Mouse (Mus musculus) olfactory bulb, adult 2 months (tissue): ENCODE data around the gene Iqcc.

Source experiments
- CTCF ChIP-seq: fragments of 200-500 bp; IDR thresholded peaks from 2 replicates; pipeline ENCODE4 v1.5.1; 2012; ENCODE audit warnings: low read depth, mild to moderate bottlenecking, low read length, moderate library complexity; ENCODE audit not compliant: insufficient read depth
- POLR2A ChIP-seq: fragments of 200-500 bp; IDR thresholded peaks from 2 replicates; pipeline ENCODE4 v1.6.1; 2012; ENCODE audit warnings: mild to moderate bottlenecking, low read depth, low read length, moderate library complexity; ENCODE audit not compliant: insufficient read depth

DNA sequence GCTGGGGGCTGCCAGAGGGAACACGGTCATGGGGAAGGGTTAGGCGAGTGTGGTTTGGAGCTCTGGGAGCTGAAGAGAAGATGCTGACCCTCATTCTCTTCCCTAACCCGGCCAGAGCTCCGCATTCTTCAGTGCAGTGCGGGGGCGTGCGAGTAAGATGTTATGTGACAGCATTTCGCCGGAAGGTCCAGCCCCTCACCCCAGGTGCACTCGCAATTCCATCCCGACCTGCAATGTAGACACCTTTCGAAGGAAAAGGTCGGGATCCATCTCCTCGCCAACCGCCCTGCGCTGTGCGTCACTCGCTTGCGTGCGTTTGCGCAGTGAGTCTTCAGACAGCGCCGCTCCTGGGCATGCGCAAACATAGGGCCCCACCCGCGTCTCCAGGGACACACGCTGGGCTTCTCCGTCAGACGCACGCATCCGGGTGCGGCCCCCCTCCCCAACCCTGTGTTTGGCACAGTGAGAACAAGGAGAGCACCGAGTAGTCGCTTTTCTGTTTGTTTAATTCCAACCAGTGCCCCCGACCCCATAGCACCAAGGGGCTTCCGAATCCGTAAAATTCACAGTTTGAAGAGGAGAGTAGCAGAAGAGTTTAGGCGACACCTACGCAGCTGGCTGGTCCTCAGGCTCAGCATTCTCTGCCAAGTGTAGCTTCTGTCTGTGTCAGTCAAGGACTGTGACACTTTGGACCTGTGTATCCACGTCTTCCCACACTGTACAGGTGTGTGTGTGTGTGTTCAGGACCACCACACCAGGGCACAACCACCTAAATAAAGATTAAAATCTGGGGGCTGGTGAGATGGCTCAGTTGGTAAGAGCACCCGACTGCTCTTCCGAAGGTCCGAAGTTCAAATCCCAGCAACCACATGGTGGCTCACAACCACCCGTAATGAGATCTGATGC, at the start of gene Iqcc:
- no peak for TF ChIP-seq CTCF
- peak; percentile 97 for TF ChIP-seq POLR2A
